Mouse (Mus musculus): ENCODE measurements at regions not wholly inside any gene's neighbourhood (a gene's known extent, or its start where the extent isn't known, plus 50 kb on each side); places are given as distances from the start of the nearest gene placed in this dataset.
A peak's percentile ranks its signal among the peaks of the same experiment; 100 is the strongest.

GRCm38 (mm10) chr13:40652916-40653315 is 85.3 kb downstream of the Tfap2a start:
- no peak for DNase-seq

- DNase-seq, result peak; percentile 93
Observed at GRCm38 (mm10) chr13:40651056-40651455, 87.1 kb downstream of the Tfap2a start.

DNA sequence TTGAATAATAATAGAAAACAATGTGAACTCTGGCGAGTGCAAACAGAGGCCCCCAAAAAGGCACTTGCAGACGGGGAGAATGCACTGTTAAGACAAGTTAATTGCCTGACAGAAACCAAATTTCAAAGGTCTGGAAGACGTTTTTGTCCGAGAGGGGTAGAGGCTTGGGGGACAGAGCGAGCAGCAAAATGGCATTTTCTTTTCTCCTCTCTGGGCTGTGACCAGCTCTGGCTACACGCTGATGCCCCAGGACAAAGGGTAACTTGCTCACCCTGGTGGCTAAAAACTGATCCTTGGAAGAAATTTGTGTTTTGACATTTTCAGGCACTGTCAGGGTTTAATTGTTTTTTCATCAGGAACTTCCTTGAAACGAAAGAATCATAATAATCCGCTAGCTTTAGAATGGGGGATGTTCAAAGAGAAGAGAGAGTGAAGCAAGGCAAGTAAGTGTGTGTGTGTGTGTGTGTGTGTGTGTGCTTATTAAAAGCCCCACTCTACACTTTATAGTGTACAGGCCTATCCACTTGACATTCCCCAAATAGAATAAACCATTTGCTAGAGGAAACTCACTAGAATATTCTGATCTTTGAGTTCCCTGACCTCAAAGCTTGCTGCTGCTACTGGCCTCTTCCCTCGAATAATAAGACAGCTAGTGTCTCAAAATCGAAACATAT is 88.0 kb downstream of the Tfap2a start:
- no peak for DNase-seq

- DNase-seq, result no peak
Observed at GRCm38 (mm10) chr13:40649096-40650035, 88.8 kb downstream of the Tfap2a start.

GRCm38 (mm10) chr13:40646131-40646530 is 92.0 kb downstream of the Tfap2a start:
- no peak for DNase-seq

GRCm38 (mm10) chr13:40645646-40646045 is 92.5 kb downstream of the Tfap2a start:
- DNase-seq, result no peak

- DNase-seq, result no peak
Observed at GRCm38 (mm10) chr13:40642931-40643330, 95.2 kb downstream of the Tfap2a start.

DNA sequence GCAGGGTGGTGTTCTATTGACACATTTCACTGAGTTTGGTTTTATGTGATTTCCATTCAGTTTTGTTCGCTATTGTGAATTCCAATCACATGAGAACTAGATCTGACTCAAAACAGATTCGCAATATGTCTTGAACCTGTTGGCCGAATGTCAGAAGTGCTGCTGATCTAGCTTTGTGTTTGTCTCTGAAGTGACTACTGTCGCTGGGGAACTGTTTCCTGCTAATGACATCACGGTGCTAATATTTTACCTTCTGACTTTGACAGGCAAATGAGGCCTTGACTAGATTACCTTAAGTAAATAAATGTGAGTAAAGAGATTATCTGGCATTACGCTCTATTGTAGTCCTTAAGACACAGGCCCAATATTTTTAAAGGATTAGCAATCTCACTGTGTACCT is 100.9 kb downstream of the Tfap2a start:
- no peak for DNase-seq

- DNase-seq, result no peak
Observed at GRCm38 (mm10) chr13:40617881-40618280, 120.3 kb downstream of the Tfap2a start.

- DNase-seq, result no peak
Observed at GRCm38 (mm10) chr13:40608526-40608925, 129.7 kb downstream of the Tfap2a start.

DNA sequence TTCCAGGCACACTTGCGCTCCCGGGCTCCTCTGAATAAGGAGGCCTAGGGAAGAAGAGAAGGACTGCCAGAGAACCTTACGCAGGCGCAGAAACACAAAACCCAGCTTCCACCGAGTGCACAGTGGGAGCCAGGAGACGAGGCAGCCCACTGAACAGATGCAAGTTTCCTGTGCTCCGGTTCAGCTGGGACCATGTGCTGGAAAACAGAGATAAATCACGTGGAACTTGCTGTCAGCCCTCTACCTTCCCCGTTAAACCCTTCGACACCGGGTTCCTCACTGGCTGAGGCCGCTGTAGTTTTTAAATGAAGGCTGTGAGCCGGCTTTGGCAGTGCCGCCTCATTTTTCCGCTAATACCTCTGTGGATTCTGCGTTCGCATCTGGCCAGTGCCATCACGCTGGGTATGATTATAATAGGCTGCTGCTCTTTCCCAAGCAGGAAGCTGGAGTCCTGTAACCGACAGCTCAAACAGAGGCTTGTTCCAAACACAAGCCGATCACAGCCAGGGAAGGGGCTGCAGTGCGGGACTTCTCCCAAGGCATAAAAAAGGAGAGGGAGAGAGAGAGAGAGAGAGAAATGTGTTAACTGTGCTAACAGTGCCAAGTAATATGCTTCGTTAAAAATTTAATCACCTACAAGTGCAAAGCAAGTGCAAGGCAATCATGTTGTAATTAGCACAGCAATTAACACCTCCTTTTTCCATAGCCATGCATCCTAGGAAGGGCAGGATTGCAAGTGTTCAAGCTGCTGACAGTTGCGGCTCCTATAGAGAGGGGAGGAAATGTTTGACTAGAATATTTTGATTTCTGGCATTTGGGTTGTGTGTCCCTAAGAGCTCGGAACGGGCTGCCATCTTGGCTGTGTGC is 131.5 kb downstream of the Tfap2a start:
- DNase-seq, result no peak

- DNase-seq, result peak; percentile 69
Observed at GRCm38 (mm10) chr13:40605686-40606404, 132.3 kb downstream of the Tfap2a start.

GRCm38 (mm10) chr13:40574981-40575745 is 163.0 kb downstream of the Tfap2a start:
- DNase-seq, result no peak

DNA sequence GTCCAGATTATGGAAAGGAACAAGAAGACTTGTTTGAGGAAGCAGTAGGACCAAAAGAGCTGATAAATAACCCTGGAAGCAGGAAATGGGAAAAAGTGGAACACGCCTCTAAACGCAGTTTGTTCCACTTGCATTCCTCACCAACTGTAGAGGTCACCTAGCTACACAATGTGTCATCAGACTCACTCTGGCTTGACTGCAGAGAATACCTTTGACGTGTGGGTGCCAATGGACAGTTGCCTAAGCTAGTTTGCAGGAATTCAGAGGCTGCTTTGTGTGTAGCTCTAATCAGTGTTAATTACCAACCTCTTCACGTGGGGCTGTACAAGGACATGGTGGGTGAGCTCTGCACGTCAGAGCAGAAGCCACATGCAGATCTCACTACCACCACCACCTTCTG is 168.7 kb downstream of the Tfap2a start:
- no peak for DNase-seq

- DNase-seq, result no peak
Observed at GRCm38 (mm10) chr13:40567821-40568220, 170.4 kb downstream of the Tfap2a start.

GRCm38 (mm10) chr13:40564351-40564750 is 173.8 kb downstream of the Tfap2a start:
- DNase-seq, result no peak

GRCm38 (mm10) chr13:40554368-40554767 is 183.8 kb downstream of the Tfap2a start:
- DNase-seq, result no peak

DNA sequence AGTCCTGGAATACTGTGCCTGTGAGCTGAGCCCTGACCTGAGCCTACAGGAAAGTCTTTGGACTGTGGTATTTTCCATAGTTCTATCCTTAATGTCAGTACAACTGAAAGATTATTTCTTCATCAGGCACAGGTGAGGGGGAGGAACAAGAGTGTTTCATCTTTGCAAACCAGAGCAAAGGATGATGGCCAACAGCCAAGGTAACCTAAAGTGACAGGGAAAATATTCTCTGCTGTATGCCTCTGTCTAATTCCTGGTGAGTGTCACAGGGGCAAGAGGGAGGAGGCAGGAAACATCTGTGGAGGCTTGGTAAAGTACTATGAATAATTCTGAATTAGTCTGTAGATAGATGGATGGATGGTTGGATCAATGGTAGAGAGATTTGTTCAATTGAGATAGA is 164.3 kb upstream of the Ofcc1 start:
- no peak for DNase-seq

DNA sequence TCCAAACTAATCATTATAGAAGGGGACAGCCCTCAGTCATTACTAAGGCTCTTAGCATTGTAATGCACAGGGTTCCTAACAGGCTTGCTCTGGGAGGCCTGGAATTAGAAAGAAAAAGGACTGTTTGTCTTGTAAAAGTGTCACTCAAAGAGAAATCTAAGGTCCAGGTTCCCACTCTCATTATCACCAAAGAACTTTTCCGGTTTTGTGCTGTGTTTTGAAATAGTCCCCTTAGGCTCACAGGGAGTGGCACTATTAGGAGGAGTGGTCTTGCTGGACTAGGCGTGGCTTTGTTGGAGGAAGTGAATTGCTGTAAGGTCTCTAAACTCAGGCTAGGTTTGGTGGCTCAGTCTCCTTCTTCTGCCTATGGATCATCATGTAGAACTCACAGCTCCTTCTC is 161.9 kb upstream of the Ofcc1 start:
- DNase-seq, result no peak

DNA sequence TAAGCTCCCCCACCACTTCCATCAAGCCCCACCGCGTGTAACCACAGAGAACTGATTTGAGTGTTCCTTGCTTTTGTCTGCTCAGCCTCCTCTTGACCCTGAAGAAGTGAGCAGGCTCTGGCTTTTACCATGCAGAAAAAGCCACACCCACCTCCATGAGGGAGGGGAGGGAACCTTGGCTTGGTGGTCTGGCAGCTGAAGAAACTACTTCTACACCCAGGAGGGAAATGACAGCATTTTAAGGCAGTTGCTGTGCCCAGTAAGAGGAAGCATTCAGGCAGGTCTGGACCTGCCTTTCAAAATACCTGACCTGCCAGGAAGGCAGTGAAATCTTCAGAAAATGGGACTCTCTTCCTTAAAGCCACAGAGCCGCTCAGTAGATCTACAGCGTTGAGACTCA is 156.9 kb upstream of the Ofcc1 start:
- DNase-seq, result no peak

GRCm38 (mm10) chr13:40509290-40509689 is 148.0 kb upstream of the Ofcc1 start:
- no peak for DNase-seq

All from adrenal gland, postnatal 14 days (tissue).